Mouse (Mus musculus) mesoderm, embryonic 11.5 days (tissue): Measurements from ENCODE around the gene Wdr19.
"Not testable (repeated sequence)": the region's sequence is repeated elsewhere in the genome, so short reads cannot be mapped to it uniquely, and the experiment has no call there.

Source experiments
- DNase-seq: peaks from one replicate; pipeline ENCODE4 v3.0.0-alpha.2; 2012; ENCODE audit warnings: low read depth, low spot score

The Wdr19 gene

DNA sequence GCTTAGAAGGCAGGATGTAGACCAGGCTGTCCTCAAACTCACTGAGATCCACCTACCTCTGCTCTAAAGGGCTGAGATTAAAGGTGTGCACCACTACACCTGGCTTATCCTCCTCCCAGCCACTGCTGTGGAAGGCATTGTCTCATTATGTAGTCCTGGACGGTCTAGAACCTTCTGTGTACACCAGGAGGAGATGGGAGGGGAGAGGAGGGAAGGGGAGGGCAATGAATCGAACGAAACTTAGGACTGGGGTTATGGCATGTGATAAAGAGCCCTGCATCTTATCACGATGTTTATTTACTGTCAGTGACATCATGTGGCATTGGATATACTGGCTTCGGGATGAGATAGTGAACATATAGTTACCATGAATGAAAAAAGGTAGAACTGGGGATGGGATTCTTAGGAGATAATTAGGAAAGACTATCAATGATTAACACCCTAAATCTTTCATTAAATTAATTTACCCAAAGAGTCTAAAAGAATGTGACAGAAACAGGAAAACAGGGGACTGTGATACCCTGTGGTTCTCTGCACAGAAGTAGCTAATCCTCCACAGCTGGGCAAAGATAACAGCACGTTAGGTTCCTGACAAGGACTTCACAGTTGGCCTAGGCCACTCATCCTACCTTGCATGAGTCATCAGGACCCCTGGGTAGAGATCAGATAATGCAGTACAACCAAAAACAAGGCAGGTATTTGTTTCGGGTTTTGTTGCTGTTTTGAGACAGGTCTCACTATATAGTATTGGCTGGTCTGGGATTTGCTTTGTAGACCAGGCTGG, 98.9 kb downstream of the Wdr19 start:
- DNase-seq = no peak

DNA sequence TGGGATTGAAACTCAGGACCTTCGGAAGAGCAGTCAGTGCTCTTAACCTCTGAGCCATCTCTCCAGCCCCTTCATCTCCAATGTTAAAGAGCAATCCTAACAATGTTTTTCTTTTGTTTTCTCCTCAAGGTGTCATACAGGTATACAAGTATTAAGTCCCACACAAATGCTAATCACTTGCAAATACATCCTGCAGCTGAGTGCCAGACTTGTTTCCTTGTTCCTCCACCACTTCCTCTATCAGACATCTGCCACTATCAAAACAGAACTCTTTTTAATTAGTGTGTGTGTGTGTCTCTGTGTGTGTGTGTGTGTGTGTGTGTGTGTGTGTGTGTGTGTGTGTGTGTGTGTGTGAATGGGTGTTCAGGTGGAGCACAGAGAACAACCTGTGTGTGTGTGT, 100.1 kb downstream of the Wdr19 start:
- DNase-seq = not testable (repeated sequence)

DNA sequence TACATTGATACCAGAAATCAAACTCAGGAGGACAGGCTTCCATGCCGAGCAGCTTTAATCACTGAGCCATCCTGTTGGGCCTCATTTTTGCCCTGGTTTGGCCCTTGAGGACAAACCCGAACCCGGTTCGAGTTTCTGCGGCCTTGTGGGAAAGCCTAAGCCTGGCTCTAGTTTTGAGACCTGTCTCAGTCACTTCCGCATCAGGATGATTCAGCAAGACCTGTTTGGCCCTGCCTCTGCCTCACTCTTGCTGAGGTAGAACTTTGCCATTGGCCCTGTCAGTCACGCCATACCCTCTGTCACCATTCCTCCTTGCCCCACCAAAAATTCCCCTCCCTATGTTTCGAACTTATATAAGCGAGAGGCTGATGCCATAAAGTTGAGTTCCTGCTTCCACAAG, 100.6 kb downstream of the Wdr19 start:
- no peak for DNase-seq

DNA sequence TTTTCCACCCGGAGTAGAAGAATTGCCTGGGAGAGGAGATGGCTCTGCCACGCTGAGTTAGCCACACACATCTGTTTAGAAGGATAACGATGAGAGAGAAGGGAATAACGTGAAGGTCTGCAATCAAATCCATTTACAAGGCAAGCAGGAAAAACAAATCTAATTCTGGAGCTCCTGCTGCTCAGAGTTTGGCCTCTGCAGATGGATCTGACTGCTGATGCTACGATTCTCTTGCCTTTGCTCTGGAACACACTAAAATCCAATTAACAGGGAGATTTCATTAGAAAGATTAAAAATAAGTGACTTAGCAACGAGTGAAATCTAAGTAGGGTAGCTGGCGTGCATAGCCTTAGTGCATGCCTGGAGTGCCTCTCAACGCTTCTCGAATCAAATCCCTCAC, 106.0 kb downstream of the Wdr19 start:
- DNase-seq = no peak

DNA sequence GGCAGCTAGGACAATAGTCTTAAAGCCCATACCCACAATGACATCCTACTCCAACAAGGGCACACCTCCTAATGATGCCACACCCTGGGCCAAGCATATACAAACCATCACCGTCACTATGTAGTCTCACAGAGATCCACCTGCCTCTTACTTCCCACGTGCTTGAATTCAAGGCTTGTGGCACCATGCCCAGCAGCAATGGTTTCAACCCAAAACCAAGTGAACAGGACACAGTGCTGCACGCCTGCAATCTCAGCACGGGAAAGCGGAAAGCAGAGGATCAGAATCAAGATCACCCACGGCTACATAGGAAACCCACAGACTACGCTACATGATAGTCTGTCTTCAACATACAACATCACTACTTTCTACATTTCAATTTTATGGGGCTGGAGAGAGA, 108.7 kb downstream of the Wdr19 start:
- no peak for DNase-seq

DNA sequence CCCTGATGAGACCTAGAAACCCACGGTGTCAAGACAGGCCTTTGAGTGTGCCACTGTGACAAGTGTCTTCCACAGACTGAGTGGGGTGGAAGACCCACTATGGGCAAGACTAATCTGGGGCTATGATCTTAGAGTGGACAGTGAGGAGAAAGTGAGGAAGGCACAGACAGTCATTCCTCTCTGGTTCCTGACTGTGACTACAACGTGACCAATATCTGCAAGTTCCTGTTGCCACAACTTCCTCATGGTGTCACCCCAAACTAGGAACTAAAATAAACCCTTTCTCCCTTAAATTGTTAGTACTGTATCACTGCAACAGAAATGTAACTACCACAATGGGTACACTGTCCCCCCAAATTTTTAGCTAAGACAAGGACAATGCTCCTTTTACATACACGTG, 109.4 kb downstream of the Wdr19 start:
- no peak for DNase-seq
